Mouse (Mus musculus): ENCODE results near the gene Fxyd7. TPM values are rescaled to one million over a fixed set of nuclear protein-coding genes. Genes with fewer than 3 reads are reported as not detected.

The Fxyd7 gene
- polyA plus RNA-seq, 1 experiment from 2014 or later, result 12.6 TPM

GRCm38 (mm10) chr7:31056448-31056847, 5.2 kb upstream of the Fxyd7 start:
- Histone ChIP-seq H3K4me2 (replicated peaks; ENCODE audit: low read depth, low read length) (no peak overlapping the region), H3K36me3 (ENCODE audit: control insufficient read depth, insufficient read depth, low read length) (no peaks in the 10 kb centered on the region), H3K27me3 (ENCODE audit: control insufficient read depth, insufficient read depth, low read length) (peaks cover 32% of the 10 kb centered on the region), H3K4me1 (replicated peaks; ENCODE audit: control insufficient read depth, insufficient read depth, low read length) (peaks cover 3% of the 10 kb centered on the region), H3K9me3 (ENCODE audit: control insufficient read depth, low read length) (no peaks in the 10 kb centered on the region), H3K9ac (ENCODE audit: low read depth, low read length) (no peak overlapping the region), H3K4me3 (ENCODE audit: low read depth, low read length) (no peak overlapping the region), H3K27ac (ENCODE audit: low read depth, low read length) (no peak overlapping the region)
- DNase-seq (ENCODE audit: low spot score) (no peak), ATAC-seq (ENCODE audit: low FRiP score) (no peak)
- 70% methylated on average over 7 of the region's 7 CpGs for WGBS

DNA sequence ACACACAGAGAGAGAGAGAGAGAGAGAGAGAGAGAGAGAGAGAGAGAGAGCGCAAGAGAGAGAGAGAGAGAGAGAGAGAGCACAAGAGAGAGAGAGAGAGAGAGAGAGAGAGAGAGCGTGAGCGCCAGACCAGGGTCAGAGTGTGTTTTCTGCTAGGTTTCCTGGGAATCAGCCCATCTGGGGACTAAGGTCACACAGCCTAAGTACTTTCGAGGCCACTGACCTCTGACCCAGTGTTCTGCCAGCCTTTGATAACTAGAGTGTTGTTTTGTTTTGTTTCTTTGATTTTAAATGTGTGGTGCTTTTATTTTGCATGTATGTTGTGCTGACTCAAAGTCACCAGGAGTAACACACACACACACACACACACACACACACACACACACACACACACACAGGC, 4.6 kb upstream of the Fxyd7 start:
- no peak for ATAC-seq (ENCODE audit: low FRiP score)

DNA sequence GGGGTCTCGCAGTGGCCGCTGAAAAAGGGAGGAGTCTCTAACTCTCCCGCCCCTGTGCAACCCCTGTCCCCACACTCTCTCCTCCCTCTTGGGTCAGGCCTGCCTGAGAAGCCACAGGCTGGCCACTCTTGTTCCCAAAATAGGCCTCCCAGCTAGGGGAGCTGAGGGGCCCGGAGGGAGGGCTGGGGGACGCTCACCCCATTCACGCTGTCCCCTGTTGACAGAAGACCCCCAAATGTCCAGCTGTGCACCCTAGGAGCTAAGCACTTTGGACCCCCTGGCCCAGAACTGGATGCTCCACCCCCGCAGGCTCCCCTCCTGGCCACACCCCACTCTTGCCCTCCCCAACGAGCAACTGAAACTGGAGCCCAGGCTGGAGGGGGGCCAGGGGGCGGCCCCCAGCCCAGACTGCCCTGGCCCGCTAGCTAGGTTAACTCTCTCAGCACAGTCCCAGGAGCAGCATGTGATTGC, 4.1 kb upstream of the Fxyd7 start:
- H3K9ac ChIP-seq (ENCODE audit: low read depth, low read length), result no peak overlapping the region
- no peak overlapping the region for H3K4me3 ChIP-seq (ENCODE audit: low read depth, low read length)
- no peaks in the 10 kb centered on the region for H3K36me3 ChIP-seq (ENCODE audit: control insufficient read depth, insufficient read depth, low read length)
- H3K27ac ChIP-seq (ENCODE audit: low read depth, low read length), result no peak overlapping the region
- 4% methylated on average over 8 of the region's 10 CpGs for WGBS
- ATAC-seq (ENCODE audit: low FRiP score), result no peak
- peaks cover 5% of the 10 kb centered on the region for H3K4me1 ChIP-seq (replicated peaks; ENCODE audit: control insufficient read depth, insufficient read depth, low read length)
- H3K27me3 ChIP-seq (ENCODE audit: control insufficient read depth, insufficient read depth, low read length), result peaks cover 42% of the 10 kb centered on the region
- H3K9me3 ChIP-seq (ENCODE audit: control insufficient read depth, low read length), result no peaks in the 10 kb centered on the region
- H3K4me2 ChIP-seq (replicated peaks; ENCODE audit: low read depth, low read length), result no peak overlapping the region
- DNase-seq (ENCODE audit: low spot score), result no peak

More for the DNA sequence above, 4.6 kb upstream of the Fxyd7 start:
- no peaks in the 10 kb centered on the region for H3K9me3 ChIP-seq (ENCODE audit: control insufficient read depth, low read length)
- H3K27ac ChIP-seq (ENCODE audit: low read depth, low read length), result no peak overlapping the region
- no peak overlapping the region for H3K4me2 ChIP-seq (replicated peaks; ENCODE audit: low read depth, low read length)
- H3K4me3 ChIP-seq (ENCODE audit: low read depth, low read length), result no peak overlapping the region
- H3K4me1 ChIP-seq (replicated peaks; ENCODE audit: control insufficient read depth, insufficient read depth, low read length), result peaks cover 5% of the 10 kb centered on the region
- DNase-seq (ENCODE audit: low spot score), result no peak
- peaks cover 37% of the 10 kb centered on the region for H3K27me3 ChIP-seq (ENCODE audit: control insufficient read depth, insufficient read depth, low read length)
- no peaks in the 10 kb centered on the region for H3K36me3 ChIP-seq (ENCODE audit: control insufficient read depth, insufficient read depth, low read length)
- no peak overlapping the region for H3K9ac ChIP-seq (ENCODE audit: low read depth, low read length)
- WGBS, result 19% methylated on average over 3 of the region's 4 CpGs

- no peak for ATAC-seq (ENCODE audit: low FRiP score)
- peaks cover 48% of the 10 kb centered on the region for H3K27me3 ChIP-seq (ENCODE audit: control insufficient read depth, insufficient read depth, low read length)
- 45% methylated on average over 11 of the region's 11 CpGs for WGBS
- H3K4me2 ChIP-seq (replicated peaks; ENCODE audit: low read depth, low read length), result no peak overlapping the region
- no peaks in the 10 kb centered on the region for H3K9me3 ChIP-seq (ENCODE audit: control insufficient read depth, low read length)
- H3K4me1 ChIP-seq (replicated peaks; ENCODE audit: control insufficient read depth, insufficient read depth, low read length), result peaks cover 6% of the 10 kb centered on the region
- H3K4me3 ChIP-seq (ENCODE audit: low read depth, low read length), result no peak overlapping the region
- H3K36me3 ChIP-seq (ENCODE audit: control insufficient read depth, insufficient read depth, low read length), result no peaks in the 10 kb centered on the region
- no peak for DNase-seq (ENCODE audit: low spot score)
- no peak overlapping the region for H3K27ac ChIP-seq (ENCODE audit: low read depth, low read length)
- H3K9ac ChIP-seq (ENCODE audit: low read depth, low read length), result no peak overlapping the region
Measured at GRCm38 (mm10) chr7:31054661-31055320, 3.5 kb upstream of the Fxyd7 start.

GRCm38 (mm10) chr7:31053882-31054447, 2.7 kb upstream of the Fxyd7 start:
- no peak overlapping the region for H3K4me3 ChIP-seq (ENCODE audit: low read depth, low read length)
- ATAC-seq (ENCODE audit: low FRiP score) (no peak), DNase-seq (ENCODE audit: low spot score) (no peak)
- H3K4me1 ChIP-seq (replicated peaks; ENCODE audit: control insufficient read depth, insufficient read depth, low read length), result peaks cover 7% of the 10 kb centered on the region
- H3K9ac ChIP-seq (ENCODE audit: low read depth, low read length), result no peak overlapping the region
- 31% methylated on average over 10 of the region's 10 CpGs for WGBS
- H3K9me3 ChIP-seq (ENCODE audit: control insufficient read depth, low read length), result no peaks in the 10 kb centered on the region
- no peak overlapping the region for H3K4me2 ChIP-seq (replicated peaks; ENCODE audit: low read depth, low read length)
- H3K36me3 ChIP-seq (ENCODE audit: control insufficient read depth, insufficient read depth, low read length), result no peaks in the 10 kb centered on the region
- H3K27ac ChIP-seq (ENCODE audit: low read depth, low read length), result no peak overlapping the region
- H3K27me3 ChIP-seq (ENCODE audit: control insufficient read depth, insufficient read depth, low read length), result peaks cover 53% of the 10 kb centered on the region

- H3K36me3 ChIP-seq (ENCODE audit: control insufficient read depth, insufficient read depth, low read length), result no peaks in the 10 kb centered on the region
- DNase-seq (ENCODE audit: low spot score) (peak; percentile 56), ATAC-seq (ENCODE audit: low FRiP score) (peak; percentile 26)
- no peaks in the 10 kb centered on the region for H3K9me3 ChIP-seq (ENCODE audit: control insufficient read depth, low read length)
- H3K4me1 ChIP-seq (replicated peaks; ENCODE audit: control insufficient read depth, insufficient read depth, low read length), result peaks cover 7% of the 10 kb centered on the region
- H3K27ac ChIP-seq (ENCODE audit: low read depth, low read length), result no peak overlapping the region
- peak overlapping the region; percentile 26 for H3K4me2 ChIP-seq (replicated peaks; ENCODE audit: low read depth, low read length)
- peaks cover 53% of the 10 kb centered on the region for H3K27me3 ChIP-seq (ENCODE audit: control insufficient read depth, insufficient read depth, low read length)
- H3K4me3 ChIP-seq (ENCODE audit: low read depth, low read length), result peak overlapping the region; percentile 14
- 2% methylated on average over 28 of the region's 34 CpGs for WGBS
- 0 out of 2 replicates have a peak overlapping the region, but pooled peaks have one; percentile 31 for H3K9ac ChIP-seq (ENCODE audit: low read depth, low read length)
Measured at GRCm38 (mm10) chr7:31052636-31053434, 1.6 kb upstream of the Fxyd7 start.

- DNase-seq (ENCODE audit: low spot score) (peak; percentile 26), ATAC-seq (ENCODE audit: low FRiP score) (no peak)
- Histone ChIP-seq H3K9ac (ENCODE audit: low read depth, low read length) (peak overlapping the region; percentile 31; the same call in 1 of the 2 replicates), H3K27ac (ENCODE audit: low read depth, low read length) (no peak overlapping the region), H3K9me3 (ENCODE audit: control insufficient read depth, low read length) (no peaks in the 10 kb centered on the region), H3K4me1 (replicated peaks; ENCODE audit: control insufficient read depth, insufficient read depth, low read length) (peaks cover 7% of the 10 kb centered on the region), H3K36me3 (ENCODE audit: control insufficient read depth, insufficient read depth, low read length) (no peaks in the 10 kb centered on the region), H3K4me2 (replicated peaks; ENCODE audit: low read depth, low read length) (peak overlapping the region; percentile 26), H3K4me3 (ENCODE audit: low read depth, low read length) (peak overlapping the region; percentile 14), H3K27me3 (ENCODE audit: control insufficient read depth, insufficient read depth, low read length) (peaks cover 53% of the 10 kb centered on the region)
- 2% methylated on average over 22 of the region's 22 CpGs for WGBS
Measured at GRCm38 (mm10) chr7:31052251-31052635, 976 bp upstream of the Fxyd7 start.

DNA sequence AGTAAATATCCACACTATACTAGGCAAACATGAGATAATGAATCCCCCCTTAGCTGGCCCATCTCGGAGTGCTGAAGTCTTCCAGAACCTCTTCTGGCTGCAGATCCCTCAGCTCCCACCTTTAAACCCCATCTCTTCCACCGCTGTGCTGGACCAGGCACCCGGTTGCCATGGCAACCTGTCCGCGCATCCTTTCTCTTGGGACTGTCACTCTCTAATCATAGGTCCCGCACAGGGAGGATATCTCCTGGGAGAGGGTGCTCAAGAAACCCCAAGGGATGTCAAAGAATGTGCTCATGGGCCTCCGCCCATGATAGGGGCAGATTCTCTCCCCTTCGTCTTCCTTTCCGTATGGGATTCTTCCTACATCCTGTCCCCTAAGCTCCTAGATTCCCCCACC, 346 bp downstream of the Fxyd7 start:
- peaks cover 7% of the 10 kb centered on the region for H3K4me1 ChIP-seq (replicated peaks; ENCODE audit: control insufficient read depth, insufficient read depth, low read length)
- 4% methylated on average over 9 of the region's 9 CpGs for WGBS
- peak; percentile 49 for DNase-seq (ENCODE audit: low spot score)

More for the DNA sequence above, 346 bp downstream of the Fxyd7 start:
- H3K27ac ChIP-seq (ENCODE audit: low read depth, low read length), result no peak overlapping the region
- H3K4me3 ChIP-seq (ENCODE audit: low read depth, low read length), result no peak overlapping the region
- no peaks in the 10 kb centered on the region for H3K9me3 ChIP-seq (ENCODE audit: control insufficient read depth, low read length)
- no peak for ATAC-seq (ENCODE audit: low FRiP score)
- peak overlapping the region; percentile 20; the same call in 1 of the 2 replicates for H3K4me2 ChIP-seq (replicated peaks; ENCODE audit: low read depth, low read length)
- peaks cover 53% of the 10 kb centered on the region for H3K27me3 ChIP-seq (ENCODE audit: control insufficient read depth, insufficient read depth, low read length)
- H3K36me3 ChIP-seq (ENCODE audit: control insufficient read depth, insufficient read depth, low read length), result no peaks in the 10 kb centered on the region
- H3K9ac ChIP-seq (ENCODE audit: low read depth, low read length), result no peak overlapping the region
